Mouse (Mus musculus) heart, adult 2 months (tissue): Measurements from ENCODE around the gene Anks1b.

Experiments used
- CTCF ChIP-seq: fragments of 200-600 bp; IDR thresholded peaks from 2 replicates; pipeline ENCODE4 v1.8.1; 2022; ENCODE audit warnings: antibody characterized with exemption, mild to moderate bottlenecking, moderate library complexity
- POLR2A ChIP-seq: fragments of 200-500 bp; IDR thresholded peaks from 2 replicates; pipeline ENCODE4 v1.6.1; 2011; ENCODE audit warnings: mild to moderate bottlenecking, low read depth, low read length, control low read depth; ENCODE audit not compliant: insufficient read depth

GRCm38 (mm10) chr10:90237290-90237689 is 364.0 kb downstream of the Anks1b start:
- TF ChIP-seq CTCF = no peak
- TF ChIP-seq POLR2A = no peak
